Mouse (Mus musculus): ENCODE measurements at regions not wholly inside any gene's neighbourhood (a gene's known extent, or its start where the extent isn't known, plus 50 kb on each side); places are given as distances from the start of the nearest gene placed in this dataset.

DNA sequence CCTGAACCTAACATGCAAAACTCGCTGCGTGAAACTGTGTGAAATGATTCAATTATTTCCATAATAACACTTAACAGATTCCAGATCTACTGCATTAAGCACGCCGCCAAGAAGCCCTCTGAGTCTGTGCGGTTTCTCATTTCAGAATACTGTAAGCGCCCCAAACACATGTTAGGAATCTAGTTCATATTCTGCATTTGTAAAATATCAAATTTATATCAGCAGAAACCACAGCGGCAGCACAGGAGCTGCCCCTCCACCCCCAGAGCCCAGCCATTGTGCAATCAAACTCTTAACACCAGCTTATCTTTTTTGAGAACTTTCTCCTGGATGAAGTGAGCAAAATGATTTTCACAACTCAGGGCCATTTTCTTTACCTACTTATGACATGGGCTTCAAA, 715.4 kb downstream of the Kcnj2 start:
- no peak for TF ChIP-seq CTCF (IDR thresholded peaks at IDR 0.05; ENCODE audit: low read depth)
- TF ChIP-seq EP300 (IDR thresholded peaks at IDR 0.05; ENCODE audit: low read depth), result no peak
